Mouse (Mus musculus) cortical plate, adult 2 months (tissue): Measurements from ENCODE around the gene Cdca3.

ENCODE experiments used
- CTCF ChIP-seq: fragments of 200-500 bp; IDR thresholded peaks from 2 replicates; pipeline ENCODE4 v1.5.1; 2011; ENCODE audit warnings: mild to moderate bottlenecking, control low read depth, low read length; ENCODE audit not compliant: insufficient read depth; ENCODE audit errors: extremely low read depth
- POLR2A ChIP-seq: fragments of 200-500 bp; IDR thresholded peaks from 2 replicates; pipeline ENCODE4 v1.6.1; 2011; ENCODE audit warnings: mild to moderate bottlenecking, low read length, control low read depth; ENCODE audit not compliant: insufficient read depth; ENCODE audit errors: extremely low read depth

DNA sequence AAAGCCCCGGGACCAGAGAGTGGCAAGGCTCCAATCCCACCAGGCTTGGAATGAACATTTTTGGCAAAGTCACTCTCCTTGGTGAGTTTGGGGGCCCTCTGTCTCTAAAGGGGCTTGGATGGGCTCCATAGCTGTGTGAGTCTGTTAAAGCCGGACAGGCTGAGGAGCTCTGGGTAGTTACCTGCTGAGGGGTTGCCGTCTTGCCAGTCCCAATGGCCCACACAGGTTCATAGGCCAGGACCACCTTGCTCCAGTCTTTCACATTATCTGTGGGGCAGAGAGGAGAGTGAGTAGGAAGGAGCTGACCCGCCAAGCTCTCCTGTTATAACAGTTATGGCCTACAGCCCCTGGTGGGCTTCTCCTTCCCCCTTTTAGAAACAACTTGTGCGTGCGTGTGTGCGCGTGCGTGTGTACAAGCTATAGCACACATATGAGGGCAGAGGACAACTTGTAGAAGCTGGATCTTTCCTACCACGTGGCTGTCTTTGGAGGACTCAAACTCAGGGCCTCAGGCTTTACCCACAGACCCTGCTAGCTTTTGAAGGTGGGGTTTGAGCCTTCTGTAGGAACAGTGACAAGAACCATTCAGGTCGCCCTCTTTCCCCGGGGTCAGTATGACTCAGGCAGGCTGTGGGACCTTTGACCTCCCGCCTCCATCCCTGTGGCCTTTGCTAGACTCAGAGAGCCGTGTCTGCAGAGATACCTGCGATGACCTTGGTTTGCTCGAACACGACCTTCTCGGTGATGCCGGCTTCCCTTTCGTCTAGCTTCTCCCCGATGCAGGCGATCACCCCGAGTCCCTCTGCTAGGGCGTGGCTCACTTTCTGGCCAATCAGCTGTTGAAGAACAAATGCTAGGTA is 17.4 kb upstream of the Cdca3 start:
- no peak for TF ChIP-seq POLR2A
- no peak for TF ChIP-seq CTCF
